Mouse (Mus musculus) midbrain, postnatal 0 days (tissue): ENCODE results near the gene Zfp940. TPM values are rescaled to one million over a fixed set of nuclear protein-coding genes. Genes with fewer than 3 reads are reported as not detected.

ENCODE experiments used
- ATAC-seq: fragments of 200-750 bp; cut with Nextera tagmentation; 2 replicates; pipeline ENCODE4 v1.8.0; 2017; ENCODE audit warnings: moderate number of reproducible peaks, mild to moderate bottlenecking, moderate TSS enrichment, moderate library complexity; ENCODE audit not compliant: low FRiP score
- DNase-seq: peaks from one replicate; pipeline ENCODE4 v3.0.0-alpha.2; 2015; ENCODE audit warnings: low spot score
- H3K27ac ChIP-seq: fragments of 300-500 bp; sonication (generic); 2 replicates; pipeline ENCODE4 v1.5.1; 2014; ENCODE audit warnings: low read depth, mild to moderate bottlenecking, low read length, mixed read lengths
- H3K27me3 ChIP-seq: fragments of 300-500 bp; sonication (generic); 2 replicates; pipeline ENCODE4 v1.6.1; 2014; ENCODE audit warnings: low read length, control low read depth, mixed read lengths; ENCODE audit not compliant: insufficient read depth
- H3K36me3 ChIP-seq: fragments of 300-500 bp; sonication (generic); 2 replicates; pipeline ENCODE4 v1.6.1; 2014; ENCODE audit warnings: low read length, control low read depth, mixed read lengths; ENCODE audit not compliant: insufficient read depth
- H3K4me1 ChIP-seq: fragments of 300-500 bp; sonication (generic); 2 replicates; pipeline ENCODE4 v1.6.1; 2014; ENCODE audit warnings: mild to moderate bottlenecking, control low read depth, antibody characterized with exemption, low read length, mixed read lengths; ENCODE audit not compliant: insufficient read depth
- H3K4me2 ChIP-seq: fragments of 300-500 bp; sonication (generic); 2 replicates; pipeline ENCODE4 v1.6.1; 2014; ENCODE audit warnings: low read depth, mild to moderate bottlenecking, low read length, mixed read lengths; ENCODE audit not compliant: poor library complexity, severe bottlenecking
- H3K4me3 ChIP-seq: fragments of 300-500 bp; sonication (generic); 2 replicates; pipeline ENCODE4 v1.5.1; 2014; ENCODE audit warnings: low read depth, mild to moderate bottlenecking, low read length, moderate library complexity
- H3K9ac ChIP-seq: fragments of 300-500 bp; sonication (generic); replicated peaks from 2 replicates; pipeline ENCODE4 v1.6.1; 2014; ENCODE audit warnings: mild to moderate bottlenecking, low read length, moderate library complexity, mixed read lengths; ENCODE audit not compliant: poor library complexity, severe bottlenecking
- H3K9me3 ChIP-seq: fragments of 300-500 bp; sonication (generic); 2 replicates; pipeline ENCODE4 v1.6.1; 2016; ENCODE audit warnings: low read length, control low read depth
- CTCF ChIP-seq: IDR thresholded peaks from 2 replicates; pipeline ENCODE4 v1.5.1; 2016; ENCODE audit warnings: antibody characterized with exemption, mild to moderate bottlenecking
- WGBS: fragments of 180-500 bp; shearing (Covaris S2); extraction: QIAGEN DNeasy Blood & Tissue Kit; methylation state at CpG from one replicate; pipeline ENCODE4 v1.1.7; 2014; 5-methylcytosine and 5-hydroxymethylcytosine counted together
- polyA plus RNA-seq: library from polyadenylated mRNA; unstranded; fragments of >200 nt; fragmentation: Nextera tagmentation; extraction: Ambion mirVana; gene quantifications from 2 replicates; pipeline ENCODE4 v1.2.1, GENCODE M21; 2015
- total RNA-seq: library from RNA; depleted of rRNA; stranded (reverse); fragments of >200 nt; gene quantifications from 2 replicates; pipeline ENCODE4 v1.2.3, GENCODE M21; 2014

Gene Zfp940
- total and polyA plus RNA-seq, 2 experiments from 2014 or later: 11.7 to 13.1 TPM

- Histone ChIP-seq H3K36me3 (peaks cover 29% of the 10 kb centered on the region), H3K4me2 (no peak overlapping the region), H3K9ac (no peak overlapping the region), H3K4me3 (no peak overlapping the region), H3K27ac (no peak overlapping the region), H3K27me3 (no peaks in the 10 kb centered on the region), H3K9me3 (peaks cover 24% of the 10 kb centered on the region), H3K4me1 (no peaks in the 10 kb centered on the region)
- ATAC-seq: no peak
- no peak for TF ChIP-seq CTCF
- no peak for DNase-seq
- 96% methylated on average over 10 of the region's 10 CpGs for WGBS
Measured at GRCm38 (mm10) chr7:29874256-29874655, 20.8 kb upstream of the Zfp940 start.

DNA sequence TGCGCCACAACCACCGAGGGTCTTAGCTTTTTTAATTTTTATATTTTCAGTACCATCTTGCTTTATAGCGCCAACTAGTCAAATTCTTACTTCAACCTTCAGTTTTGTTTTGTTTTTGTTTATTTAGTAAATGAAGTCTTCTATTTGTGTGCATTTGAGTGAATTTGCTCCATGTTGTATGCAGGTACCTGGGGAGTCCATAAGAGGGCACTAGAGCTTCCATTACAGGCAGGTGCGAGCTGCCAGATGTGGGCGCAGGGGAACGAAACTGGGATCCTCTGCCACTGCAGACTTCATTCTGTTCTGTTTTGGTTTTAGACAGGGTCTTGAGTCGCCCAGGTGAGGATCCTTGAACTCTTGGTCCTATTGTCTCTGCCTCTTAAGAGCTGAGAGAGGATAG, 8.2 kb upstream of the Zfp940 start:
- Histone ChIP-seq H3K9ac (no peak overlapping the region), H3K9me3 (no peaks in the 10 kb centered on the region), H3K27me3 (no peaks in the 10 kb centered on the region), H3K4me1 (peaks cover 8% of the 10 kb centered on the region; the same call in 1 of the 2 replicates), H3K4me3 (no peak overlapping the region), H3K36me3 (peaks cover 4% of the 10 kb centered on the region; the same call in 1 of the 2 replicates), H3K4me2 (no peak overlapping the region), H3K27ac (no peak overlapping the region)
- peak; percentile 37 for TF ChIP-seq CTCF
- 91% methylated on average over 7 of the region's 7 CpGs for WGBS
- ATAC-seq (no peak), DNase-seq (no peak)

GRCm38 (mm10) chr7:29859532-29860517, 6.4 kb upstream of the Zfp940 start, which contains the start of gene Zfp420:
Gene Zfp420, plus strand, starts transcription at chr7:29859979.
- ATAC-seq (peak; percentile 95), DNase-seq (peak; percentile 96)
- H3K4me2 ChIP-seq: peak within 1 kb of the TSS; percentile 51
- H3K36me3 ChIP-seq: peaks cover 4% of the 10 kb centered on the region; the same call in 1 of the 2 replicates
- 5% methylated on average over 32 of the region's 32 CpGs for WGBS
- H3K27me3 ChIP-seq: no peaks in the 10 kb centered on the region
- peak; percentile 59 for TF ChIP-seq CTCF
- no peaks in the 10 kb centered on the region for H3K9me3 ChIP-seq
- peak within 1 kb of the TSS; percentile 71 for H3K4me3 ChIP-seq
- peaks cover 8% of the 10 kb centered on the region; the same call in 1 of the 2 replicates for H3K4me1 ChIP-seq
- peak within 1 kb of the TSS; percentile 61 for H3K9ac ChIP-seq
- peak within 1 kb of the TSS; percentile 43 for H3K27ac ChIP-seq

DNA sequence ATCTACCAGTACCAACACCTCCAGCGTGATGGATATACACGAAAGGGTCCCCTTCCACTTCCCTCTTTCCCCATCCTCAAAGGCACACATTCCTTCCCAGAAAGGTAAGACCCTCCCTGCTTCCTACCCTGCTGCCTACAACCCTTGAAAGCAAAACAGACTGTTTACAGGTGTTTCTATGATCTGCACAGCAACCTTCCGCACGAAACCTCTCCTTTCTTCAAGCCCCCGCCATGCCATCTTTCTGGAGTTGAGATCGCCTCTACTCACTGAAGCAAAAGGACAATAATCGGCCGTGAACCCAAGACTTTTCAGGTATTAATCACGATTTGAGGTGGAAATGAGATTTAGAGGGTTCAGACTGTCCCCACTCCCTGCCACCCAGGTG, 644 bp downstream of the Zfp940 start:
- ATAC-seq: no peak; the same call in 1 of the 2 replicates
- Histone ChIP-seq H3K4me1 (no peaks in the 10 kb centered on the region), H3K4me2 (peak overlapping the region; percentile 76), H3K9ac (peak overlapping the region; percentile 68), H3K36me3 (peaks cover 3% of the 10 kb centered on the region; the same call in 1 of the 2 replicates), H3K4me3 (peak overlapping the region; percentile 57), H3K27ac (0 out of 2 replicates have a peak overlapping the region, but pooled peaks have one; percentile 70), H3K9me3 (no peaks in the 10 kb centered on the region), H3K27me3 (no peaks in the 10 kb centered on the region)
- WGBS: 53% methylated on average over 9 of the region's 9 CpGs
- TF ChIP-seq CTCF: no peak
- DNase-seq: no peak

GRCm38 (mm10) chr7:29844616-29845015, 8.9 kb downstream of the Zfp940 start:
- H3K27me3 ChIP-seq: no peaks in the 10 kb centered on the region
- DNase-seq (no peak), ATAC-seq (no peak)
- H3K4me3 ChIP-seq: no peak overlapping the region
- no peak overlapping the region for H3K27ac ChIP-seq
- no peak overlapping the region for H3K4me2 ChIP-seq
- no peaks in the 10 kb centered on the region for H3K9me3 ChIP-seq
- no peaks in the 10 kb centered on the region for H3K4me1 ChIP-seq
- H3K9ac ChIP-seq: no peak overlapping the region
- TF ChIP-seq CTCF: no peak
- WGBS: 89% methylated on average over 5 of the region's 5 CpGs
- peaks cover 32% of the 10 kb centered on the region for H3K36me3 ChIP-seq

GRCm38 (mm10) chr7:29842105-29842504, 11.4 kb downstream of the Zfp940 start:
- no peaks in the 10 kb centered on the region for H3K4me1 ChIP-seq
- DNase-seq: no peak
- no peak overlapping the region for H3K4me3 ChIP-seq
- 88% methylated on average over 1 of the region's 1 CpGs for WGBS
- no peak overlapping the region for H3K9ac ChIP-seq
- H3K9me3 ChIP-seq: no peaks in the 10 kb centered on the region
- TF ChIP-seq CTCF: no peak
- no peaks in the 10 kb centered on the region for H3K27me3 ChIP-seq
- ATAC-seq: no peak
- H3K4me2 ChIP-seq: no peak overlapping the region
- no peak overlapping the region for H3K27ac ChIP-seq
- peaks cover 32% of the 10 kb centered on the region for H3K36me3 ChIP-seq
